Mouse (Mus musculus) Patski (cell line): ENCODE data around the gene Unc5cl. TPM values are rescaled to one million over a fixed set of nuclear protein-coding genes. Genes with fewer than 3 reads are reported as not detected.
A peak's percentile ranks its signal among the peaks of the same experiment; 100 is the strongest.

Experiments used
- ATAC-seq: fragments of 100-300 bp; one replicate; pipeline ENCODE4 v1.8.0; 2021
- CTCF ChIA-PET: fragments of 350-600 bp; sonication (Branson Sonifier 250); formaldehyde crosslinking; loops from one replicate; lab custom pipeline; 2022; ENCODE audit warnings: inconsistent platforms; lab: Charles Lee
- POLR2A ChIA-PET: fragments of 350-600 bp; sonication (Branson Sonifier 250); formaldehyde crosslinking; loops from one replicate; lab custom pipeline; 2022; ENCODE audit warnings: antibody characterized with exemption, inconsistent platforms; lab: Charles Lee
- DNase-seq: peaks from one replicate; pipeline ENCODE4 v3.0.0-alpha.2; 2011; ENCODE audit warnings: low read depth, low spot score
- H3K27me3 ChIP-seq: fragments of 371-371 bp; one replicate; pipeline ENCODE4 v1.5.1; 2021
- CTCF ChIP-seq: fragments of 100-300 bp; IDR thresholded peaks from one replicate; pipeline ENCODE4 v1.5.1; 2021
- in situ Hi-C: fragments of 300-500 bp; cut with MboI; formaldehyde crosslinking; loops from 3 replicates; pipeline ENCODE4 v1.11.1; 2018; ENCODE audit warnings: low pct_unique_long_range_greater_than_20kb, mixed read lengths
- polyA plus RNA-seq: library from polyadenylated mRNA; unstranded; gene quantifications from one replicate; pipeline ENCODE4 v1.2.3, GENCODE M21; 2021

Unc5cl gene
- polyA plus RNA-seq, 1 experiment from 2014 or later, result 0.05 TPM

DNA sequence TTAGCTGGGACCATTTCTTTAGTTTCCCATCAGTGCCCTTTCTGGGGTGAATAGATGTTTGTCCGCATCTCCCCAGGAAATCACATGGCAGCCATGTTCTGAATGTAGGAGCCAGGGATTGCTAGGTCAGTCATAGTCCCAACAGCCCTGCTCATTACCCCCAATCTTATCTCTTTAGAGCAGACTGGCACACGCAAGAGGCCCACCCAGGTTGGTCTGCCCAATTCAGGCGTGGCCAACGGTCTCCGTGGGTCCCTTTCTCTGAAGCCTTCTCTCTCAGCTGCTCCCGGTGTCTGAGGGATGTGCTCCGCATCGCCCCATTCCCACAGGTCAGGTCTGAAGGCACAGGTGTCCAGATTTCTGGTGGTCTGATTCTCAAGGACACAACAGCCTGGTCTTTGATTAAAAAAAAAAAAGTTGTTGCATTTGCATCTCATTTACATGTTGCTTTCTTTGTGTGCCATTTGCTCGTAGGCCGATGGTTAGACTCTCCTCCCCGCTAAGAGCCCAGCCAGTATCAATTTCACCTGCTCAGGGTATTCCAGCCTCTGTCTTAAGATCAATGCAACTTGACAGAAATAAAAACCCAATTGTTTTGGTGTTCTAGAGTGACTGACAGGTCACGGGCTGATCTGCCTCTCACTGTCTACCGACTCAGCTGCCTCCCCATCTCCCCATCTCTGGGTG, 3.9 kb upstream of the Unc5cl start:
- no peak for TF ChIP-seq CTCF
- DNase-seq (no peak), ATAC-seq (no peak)
- in situ Hi-C loops, result no loop called here
- POLR2A ChIA-PET, result no interaction called here
- CTCF ChIA-PET, result interaction anchor here (1.9 to 3.0 kb wide), 2 partner anchors 7 to 17 kb away, joined by 9 to 11 read pairs; no protein-coding TSS in a partner anchor
- no peaks in the 10 kb centered on the region for H3K27me3 ChIP-seq

DNA sequence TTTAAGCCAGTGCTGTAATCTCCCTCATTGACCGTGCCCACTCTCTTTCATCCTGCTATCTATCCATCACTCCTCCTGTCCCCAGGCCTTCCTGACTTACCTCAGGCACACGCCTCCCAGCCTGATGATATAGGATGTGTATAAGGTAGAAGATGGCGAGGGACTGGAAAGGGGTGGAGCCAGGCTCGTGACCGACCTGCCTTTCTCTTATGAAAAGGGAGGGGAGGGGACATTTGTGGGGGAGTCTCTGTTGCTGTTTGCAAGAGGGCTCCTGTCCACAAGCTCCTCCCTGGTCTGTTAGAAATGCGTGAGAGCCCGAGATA, 3.4 kb upstream of the Unc5cl start, which contains the start of gene Tspo2:
TSS of gene Tspo2 (minus strand) at position 170 of the 323 bp plus-strand sequence.
- ChIA-PET POLR2A (no interaction called here), CTCF (interaction anchor here (1.9 to 3.0 kb wide), 2 partner anchors 8 to 16 kb away, joined by 9 to 11 read pairs; no protein-coding TSS in a partner anchor)
- no peak for TF ChIP-seq CTCF
- ATAC-seq, result no peak
- in situ Hi-C loops, result no loop called here
- H3K27me3 ChIP-seq, result no peaks in the 10 kb centered on the region
- DNase-seq, result no peak

- ATAC-seq, result peak; percentile 59
Observed at GRCm38 (mm10) chr17:48451753-48452444, 2.8 kb upstream of the Unc5cl start.

GRCm38 (mm10) chr17:48453489-48453888, 1.2 kb upstream of the Unc5cl start:
- ChIA-PET CTCF (interaction anchor here (3.0 kb wide), 1 partner anchor 10 kb away, joined by 11 read pairs; no protein-coding TSS in a partner anchor), POLR2A (no interaction called here)
- no peak for DNase-seq
- in situ Hi-C loops, result no loop called here
- TF ChIP-seq CTCF, result no peak
- no peak for ATAC-seq
- H3K27me3 ChIP-seq, result no peaks in the 10 kb centered on the region

More at GRCm38 (mm10) chr17:48451753-48452444, 2.8 kb upstream of the Unc5cl start:
- ChIA-PET POLR2A (interaction anchor here (0.9 kb wide), 1 partner anchor 9 kb away, joined by 5 read pairs; no protein-coding TSS in a partner anchor), CTCF (interaction anchor here (1.9 to 3.0 kb wide), 2 partner anchors 8 to 16 kb away, joined by 9 to 11 read pairs; no protein-coding TSS in a partner anchor)
- in situ Hi-C loops, result no loop called here
- DNase-seq, result no peak
- no peak for TF ChIP-seq CTCF
- H3K27me3 ChIP-seq, result no peaks in the 10 kb centered on the region

GRCm38 (mm10) chr17:48454190-48454589, 511 bp upstream of the Unc5cl start:
- TF ChIP-seq CTCF, result no peak
- ATAC-seq (no peak), DNase-seq (no peak)
- H3K27me3 ChIP-seq, result no peaks in the 10 kb centered on the region
- CTCF ChIA-PET, result no interaction called here
- POLR2A ChIA-PET, result no interaction called here
- in situ Hi-C loops, result no loop called here

GRCm38 (mm10) chr17:48455955-48456354, 1.3 kb downstream of the Unc5cl start:
- H3K27me3 ChIP-seq, result no peaks in the 10 kb centered on the region
- ChIA-PET CTCF (no interaction called here), POLR2A (no interaction called here)
- in situ Hi-C loops, result no loop called here
- ATAC-seq (no peak), DNase-seq (no peak)
- TF ChIP-seq CTCF, result no peak

DNA sequence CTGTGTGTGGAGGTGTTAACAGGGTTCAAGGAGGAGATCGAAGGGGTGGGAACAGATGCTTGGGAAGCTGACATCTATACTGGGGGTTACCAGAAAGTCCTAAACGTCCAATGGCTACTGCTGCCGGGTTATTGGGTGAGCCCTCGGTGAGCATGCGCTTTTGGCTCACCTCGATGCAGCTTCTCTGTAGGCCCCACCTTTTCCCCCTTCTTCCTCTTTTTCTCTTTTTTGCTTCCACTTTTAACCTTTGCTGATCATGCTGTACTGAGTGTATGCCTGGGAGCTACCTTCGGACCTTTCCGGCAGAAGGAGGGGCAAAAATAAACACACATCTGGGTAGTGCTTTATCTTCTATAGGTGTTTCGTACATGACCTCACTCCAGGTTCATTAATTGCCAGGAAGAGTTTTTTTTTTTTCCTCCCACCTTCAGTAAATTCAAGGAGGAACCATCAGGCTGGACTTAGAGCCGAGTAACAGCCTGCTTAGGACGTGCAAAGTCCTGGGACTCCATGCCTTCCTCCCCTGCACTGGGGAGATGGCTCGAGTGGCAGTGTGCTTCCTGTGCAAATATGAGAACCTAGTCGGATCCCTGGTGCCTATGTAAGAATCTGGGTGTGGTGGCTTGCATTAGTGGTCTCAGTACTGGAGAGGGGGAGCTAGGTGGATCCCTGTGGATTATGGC, 3.4 kb downstream of the Unc5cl start:
- ATAC-seq (no peak), DNase-seq (no peak)
- in situ Hi-C loops, result no loop called here
- no peak for TF ChIP-seq CTCF
- H3K27me3 ChIP-seq, result no peaks in the 10 kb centered on the region
- ChIA-PET POLR2A (interaction anchor here (0.6 kb wide), 2 partner anchors 43 to 158 kb away, joined by 3 to 4 read pairs; no protein-coding TSS in a partner anchor), CTCF (interaction anchor here (2.1 kb wide), 1 partner anchor 9 kb away, joined by 11 read pairs; no protein-coding TSS in a partner anchor)

DNA sequence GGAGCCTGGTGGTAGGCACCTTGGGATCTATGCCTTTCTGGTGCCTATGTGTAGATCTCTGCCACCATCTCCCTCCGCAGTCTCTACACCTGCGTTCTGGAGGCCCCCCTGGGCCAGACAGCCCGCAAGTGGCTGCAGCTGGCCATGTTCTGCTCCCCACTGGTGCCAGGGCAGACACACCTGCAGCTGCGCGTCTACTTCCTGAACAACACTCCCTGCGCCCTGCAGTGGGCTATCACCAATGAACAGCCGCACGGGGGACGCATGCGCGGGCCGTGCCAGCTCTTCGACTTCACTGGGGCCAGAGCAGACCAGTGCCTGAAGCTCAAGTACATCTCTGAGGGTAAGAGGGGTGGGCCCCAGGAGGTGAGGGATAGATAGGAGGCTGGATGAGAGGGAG, 7.4 kb downstream of the Unc5cl start:
- ATAC-seq, result no peak
- H3K27me3 ChIP-seq, result no peaks in the 10 kb centered on the region
- in situ Hi-C loops, result no loop called here
- CTCF ChIA-PET, result no interaction called here
- no peak for TF ChIP-seq CTCF
- POLR2A ChIA-PET, result no interaction called here
- no peak for DNase-seq

GRCm38 (mm10) chr17:48463391-48463790, 8.7 kb downstream of the Unc5cl start:
- no peaks in the 10 kb centered on the region for H3K27me3 ChIP-seq
- ATAC-seq (no peak), DNase-seq (no peak)
- CTCF ChIA-PET, result no interaction called here
- in situ Hi-C loops, result no loop called here
- TF ChIP-seq CTCF, result no peak
- POLR2A ChIA-PET, result no interaction called here

DNA sequence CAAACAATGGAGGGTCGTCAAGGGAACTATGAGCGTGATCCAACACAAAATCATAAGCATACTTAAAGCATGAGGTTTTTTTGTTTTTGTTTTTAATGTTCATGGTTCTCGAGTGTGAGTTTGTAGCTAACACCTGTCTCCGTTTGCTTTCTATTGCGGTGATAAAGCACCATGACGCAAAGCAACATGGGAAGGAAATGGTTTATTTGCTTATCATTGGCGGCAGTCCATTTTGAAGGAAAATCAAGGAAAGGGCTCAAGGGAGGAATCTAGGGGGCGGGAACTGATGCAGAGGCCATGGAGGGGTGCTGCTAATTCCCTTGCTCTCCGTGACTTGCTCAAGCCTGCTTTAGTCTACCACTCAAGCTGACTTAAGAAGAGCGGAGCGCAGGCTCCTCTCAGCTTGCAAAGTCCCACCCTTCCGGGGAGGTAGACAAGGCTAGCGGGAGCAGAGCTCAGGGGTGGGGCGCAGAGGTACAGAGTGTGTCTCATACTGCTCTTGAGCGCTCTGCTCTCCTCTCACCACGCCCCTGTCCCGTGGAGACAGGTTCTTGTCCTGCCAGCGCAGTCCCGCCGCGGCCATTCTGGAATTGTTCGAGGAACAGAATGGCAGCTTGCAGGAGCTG, 12.2 kb downstream of the Unc5cl start:
- no peak for DNase-seq
- H3K27me3 ChIP-seq, result peaks cover under 1% of the 10 kb centered on the region
- no peak for ATAC-seq
- ChIA-PET CTCF (interaction anchor here (0.6 to 1.9 kb wide), 14 partner anchors 8 to 135 kb away, joined by 3 to 11 read pairs (median 4); partner anchors contain the start of gene Tspo2), POLR2A (interaction anchor here (0.6 kb wide), 1 partner anchor 137 kb away, joined by 4 read pairs; no protein-coding TSS in a partner anchor)
- in situ Hi-C loops, result no loop called here
- TF ChIP-seq CTCF, result no peak
